Mouse (Mus musculus): ENCODE results near the gene Fam19a1. TPM values are rescaled to one million over a fixed set of nuclear protein-coding genes. Genes with fewer than 3 reads are reported as not detected.

Gene Fam19a1
- polyA plus RNA-seq, 1 experiment from 2014 or later, result 0.05 TPM

GRCm38 (mm10) chr6:96457590-96458259 is 344.8 kb downstream of the Fam19a1 start:
- no peak overlapping the region for H3K9ac ChIP-seq
- WGBS (ENCODE audit: insufficient replicate concordance), result 60% methylated on average over 6 of the region's 6 CpGs
- no peaks in the 10 kb centered on the region for H3K27me3 ChIP-seq (replicated peaks)
- no peaks in the 10 kb centered on the region for H3K9me3 ChIP-seq (replicated peaks)
- H3K4me3 ChIP-seq, result no peak overlapping the region
- no peak overlapping the region for H3K27ac ChIP-seq
- no peaks in the 10 kb centered on the region for H3K4me1 ChIP-seq
- H3K36me3 ChIP-seq, result no peaks in the 10 kb centered on the region
- no peak for ATAC-seq
- no peak overlapping the region for H3K4me2 ChIP-seq

- WGBS (ENCODE audit: insufficient replicate concordance), result 65% methylated on average over 4 of the region's 4 CpGs
- no peak for ATAC-seq
- no peaks in the 10 kb centered on the region for H3K4me1 ChIP-seq
These were observed 346.1 kb downstream of the Fam19a1 start for GRCm38 (mm10) chr6:96459041-96459440.

GRCm38 (mm10) chr6:96499464-96499863 is 386.5 kb downstream of the Fam19a1 start:
- Histone ChIP-seq H3K4me1 (no peaks in the 10 kb centered on the region), H3K4me2 (no peak overlapping the region), H3K9ac (no peak overlapping the region), H3K9me3 (replicated peaks) (no peaks in the 10 kb centered on the region), H3K27me3 (replicated peaks) (no peaks in the 10 kb centered on the region), H3K27ac (no peak overlapping the region), H3K36me3 (no peaks in the 10 kb centered on the region), H3K4me3 (no peak overlapping the region)
- ATAC-seq, result no peak
- WGBS (ENCODE audit: insufficient replicate concordance), result 63% methylated on average over 5 of the region's 5 CpGs

More at GRCm38 (mm10) chr6:96459041-96459440, 346.1 kb downstream of the Fam19a1 start:
- no peaks in the 10 kb centered on the region for H3K9me3 ChIP-seq (replicated peaks)
- no peak overlapping the region for H3K27ac ChIP-seq
- H3K4me3 ChIP-seq, result no peak overlapping the region
- H3K9ac ChIP-seq, result no peak overlapping the region
- H3K27me3 ChIP-seq (replicated peaks), result no peaks in the 10 kb centered on the region
- no peaks in the 10 kb centered on the region for H3K36me3 ChIP-seq
- H3K4me2 ChIP-seq, result no peak overlapping the region

- no peak for ATAC-seq
- Histone ChIP-seq H3K36me3 (no peaks in the 10 kb centered on the region), H3K27ac (no peak overlapping the region), H3K4me2 (no peak overlapping the region), H3K9me3 (replicated peaks) (no peaks in the 10 kb centered on the region), H3K9ac (no peak overlapping the region), H3K4me3 (no peak overlapping the region), H3K27me3 (replicated peaks) (no peaks in the 10 kb centered on the region), H3K4me1 (no peaks in the 10 kb centered on the region)
- 62% methylated on average over 2 of the region's 2 CpGs for WGBS (ENCODE audit: insufficient replicate concordance)
These were observed 428.6 kb downstream of the Fam19a1 start for GRCm38 (mm10) chr6:96541600-96541999.

GRCm38 (mm10) chr6:96544832-96545231 is 431.9 kb downstream of the Fam19a1 start:
- Histone ChIP-seq H3K27me3 (replicated peaks) (no peaks in the 10 kb centered on the region), H3K4me1 (no peaks in the 10 kb centered on the region), H3K36me3 (no peaks in the 10 kb centered on the region), H3K4me3 (no peak overlapping the region), H3K27ac (no peak overlapping the region), H3K4me2 (no peak overlapping the region), H3K9ac (no peak overlapping the region), H3K9me3 (replicated peaks) (no peaks in the 10 kb centered on the region)
- ATAC-seq, result no peak
- 52% methylated on average over 3 of the region's 3 CpGs for WGBS (ENCODE audit: insufficient replicate concordance)

DNA sequence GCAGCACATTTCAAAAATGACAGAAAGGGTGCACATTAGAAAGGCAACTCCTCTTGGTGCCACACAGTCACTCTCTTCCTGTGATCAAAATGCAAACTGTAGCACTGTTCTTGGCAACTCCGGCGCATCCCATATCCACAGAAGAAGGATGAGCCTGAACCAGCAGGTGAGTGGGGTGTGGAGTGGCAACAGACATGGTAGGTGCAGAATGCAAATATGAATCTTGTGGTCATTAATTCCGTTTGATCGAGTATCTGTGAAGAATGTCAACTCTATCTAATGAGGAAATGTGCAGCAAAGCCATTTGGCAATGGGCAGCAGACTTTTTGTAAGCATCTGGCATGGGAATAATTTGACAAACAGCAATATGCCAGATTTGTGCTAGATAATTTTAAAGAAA is 437.5 kb downstream of the Fam19a1 start:
- no peaks in the 10 kb centered on the region for H3K4me1 ChIP-seq
- no peak overlapping the region for H3K4me2 ChIP-seq
- H3K9me3 ChIP-seq (replicated peaks), result no peaks in the 10 kb centered on the region
- H3K27ac ChIP-seq, result no peak overlapping the region
- H3K36me3 ChIP-seq, result no peaks in the 10 kb centered on the region
- H3K9ac ChIP-seq, result no peak overlapping the region
- H3K4me3 ChIP-seq, result no peak overlapping the region
- WGBS (ENCODE audit: insufficient replicate concordance), result 73% methylated on average over 4 of the region's 4 CpGs
- ATAC-seq, result no peak
- no peaks in the 10 kb centered on the region for H3K27me3 ChIP-seq (replicated peaks)

DNA sequence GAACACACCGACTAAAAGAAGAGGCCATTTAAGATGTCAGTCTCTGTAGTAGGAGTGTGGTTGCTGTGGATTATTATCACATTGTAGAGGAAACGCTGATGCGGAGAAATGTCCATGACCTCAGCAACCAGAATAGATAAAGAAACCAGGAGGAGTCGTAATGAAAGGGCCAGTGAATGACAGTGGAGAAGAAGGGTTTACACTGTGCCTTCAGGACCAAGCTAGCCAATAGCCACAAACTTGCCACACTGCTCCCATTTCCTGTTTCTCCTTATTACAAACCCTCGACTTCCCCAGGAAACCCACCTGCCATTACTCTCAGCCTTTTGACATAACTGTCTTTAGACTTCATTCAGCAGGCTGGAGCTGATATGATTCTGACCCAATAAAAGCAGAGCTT is 465.7 kb downstream of the Fam19a1 start:
- 25% methylated on average over 5 of the region's 5 CpGs for WGBS (ENCODE audit: insufficient replicate concordance)
- H3K36me3 ChIP-seq, result no peaks in the 10 kb centered on the region

GRCm38 (mm10) chr6:96580726-96581125 is 467.8 kb downstream of the Fam19a1 start:
- Histone ChIP-seq H3K4me3 (no peak overlapping the region), H3K4me1 (no peaks in the 10 kb centered on the region), H3K27me3 (replicated peaks) (no peaks in the 10 kb centered on the region), H3K4me2 (no peak overlapping the region), H3K27ac (no peak overlapping the region), H3K9ac (no peak overlapping the region), H3K36me3 (no peaks in the 10 kb centered on the region), H3K9me3 (replicated peaks) (no peaks in the 10 kb centered on the region)
- ATAC-seq, result no peak
- WGBS (ENCODE audit: insufficient replicate concordance), result 64% methylated on average over 4 of the region's 4 CpGs

More for the DNA sequence above, 465.7 kb downstream of the Fam19a1 start:
- no peaks in the 10 kb centered on the region for H3K27me3 ChIP-seq (replicated peaks)
- no peak for ATAC-seq
- no peaks in the 10 kb centered on the region for H3K9me3 ChIP-seq (replicated peaks)
- H3K4me1 ChIP-seq, result no peaks in the 10 kb centered on the region
- no peak overlapping the region for H3K27ac ChIP-seq
- H3K4me2 ChIP-seq, result no peak overlapping the region
- no peak overlapping the region for H3K4me3 ChIP-seq
- H3K9ac ChIP-seq, result no peak overlapping the region

DNA sequence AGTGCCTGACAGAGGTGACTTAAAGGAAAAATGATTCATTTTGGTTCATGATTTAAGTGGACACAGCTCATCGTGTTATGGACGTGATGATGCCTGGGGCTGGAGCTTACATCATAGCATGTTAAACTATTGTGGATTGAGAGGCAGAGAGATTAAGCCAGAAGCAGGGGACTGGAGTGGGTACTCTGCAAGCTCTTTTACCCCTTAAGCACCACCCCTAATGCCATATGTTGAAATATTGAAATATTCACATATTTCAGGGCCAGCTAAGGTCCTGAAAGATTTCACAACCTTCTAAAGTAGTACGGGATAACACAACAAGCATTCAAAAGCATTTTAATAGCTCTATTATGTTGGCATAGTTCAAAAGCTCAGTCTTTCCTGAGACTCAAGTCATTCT is 468.2 kb downstream of the Fam19a1 start:
- H3K4me2 ChIP-seq, result no peak overlapping the region
- no peak overlapping the region for H3K4me3 ChIP-seq
- 72% methylated on average over 3 of the region's 3 CpGs for WGBS (ENCODE audit: insufficient replicate concordance)
- H3K36me3 ChIP-seq, result no peaks in the 10 kb centered on the region
- no peak for ATAC-seq
- no peaks in the 10 kb centered on the region for H3K9me3 ChIP-seq (replicated peaks)
- no peaks in the 10 kb centered on the region for H3K27me3 ChIP-seq (replicated peaks)
- H3K9ac ChIP-seq, result no peak overlapping the region
- no peak overlapping the region for H3K27ac ChIP-seq
- H3K4me1 ChIP-seq, result no peaks in the 10 kb centered on the region

GRCm38 (mm10) chr6:96587427-96587826 is 474.5 kb downstream of the Fam19a1 start:
- Histone ChIP-seq H3K27me3 (replicated peaks) (no peaks in the 10 kb centered on the region), H3K9me3 (replicated peaks) (no peaks in the 10 kb centered on the region), H3K4me3 (no peak overlapping the region), H3K27ac (no peak overlapping the region), H3K4me2 (no peak overlapping the region), H3K36me3 (no peaks in the 10 kb centered on the region), H3K4me1 (no peaks in the 10 kb centered on the region), H3K9ac (no peak overlapping the region)
- 73% methylated on average over 4 of the region's 4 CpGs for WGBS (ENCODE audit: insufficient replicate concordance)
- ATAC-seq, result no peak

GRCm38 (mm10) chr6:96593031-96593430 is 480.1 kb downstream of the Fam19a1 start:
- WGBS (ENCODE audit: insufficient replicate concordance), result 69% methylated on average over 1 of the region's 1 CpGs
- Histone ChIP-seq H3K4me2 (no peak overlapping the region), H3K4me3 (no peak overlapping the region)

DNA sequence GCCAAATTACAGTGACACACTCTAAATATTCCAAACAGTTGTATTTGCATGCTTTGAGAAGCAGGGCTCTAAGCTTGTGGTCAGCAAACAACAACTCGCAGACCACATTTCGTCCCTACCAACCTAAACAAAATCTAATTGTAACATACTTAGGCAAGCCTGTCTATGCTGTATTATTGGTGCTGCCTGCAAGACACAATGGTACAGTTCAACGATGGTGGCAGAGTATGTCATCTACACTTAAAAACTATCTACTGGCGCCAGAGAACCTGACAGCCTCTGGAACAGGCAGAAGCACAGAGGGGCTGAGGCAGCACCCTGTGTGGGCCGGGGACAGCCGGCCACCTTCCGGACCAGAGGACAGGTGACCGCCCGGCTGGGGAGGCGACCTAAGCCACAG is 482.2 kb downstream of the Fam19a1 start:
- Histone ChIP-seq H3K9me3 (replicated peaks) (no peaks in the 10 kb centered on the region), H3K9ac (no peak overlapping the region), H3K27ac (no peak overlapping the region), H3K27me3 (replicated peaks) (no peaks in the 10 kb centered on the region), H3K4me2 (no peak overlapping the region), H3K4me1 (no peaks in the 10 kb centered on the region), H3K4me3 (no peak overlapping the region), H3K36me3 (no peaks in the 10 kb centered on the region)
- no peak for ATAC-seq
- WGBS (ENCODE audit: insufficient replicate concordance), result 81% methylated on average over 10 of the region's 10 CpGs

More at GRCm38 (mm10) chr6:96593031-96593430, 480.1 kb downstream of the Fam19a1 start:
- no peak overlapping the region for H3K9ac ChIP-seq
- H3K9me3 ChIP-seq (replicated peaks), result no peaks in the 10 kb centered on the region
- H3K4me1 ChIP-seq, result no peaks in the 10 kb centered on the region
- H3K27ac ChIP-seq, result no peak overlapping the region
- no peaks in the 10 kb centered on the region for H3K36me3 ChIP-seq
- no peak for ATAC-seq
- H3K27me3 ChIP-seq (replicated peaks), result no peaks in the 10 kb centered on the region

- WGBS (ENCODE audit: insufficient replicate concordance), result 67% methylated on average over 1 of the region's 1 CpGs
- Histone ChIP-seq H3K9ac (no peak overlapping the region), H3K4me1 (no peaks in the 10 kb centered on the region), H3K27me3 (replicated peaks) (no peaks in the 10 kb centered on the region), H3K4me3 (no peak overlapping the region), H3K27ac (no peak overlapping the region), H3K4me2 (no peak overlapping the region), H3K36me3 (no peaks in the 10 kb centered on the region), H3K9me3 (replicated peaks) (no peaks in the 10 kb centered on the region)
- no peak for ATAC-seq
These were observed 511.2 kb downstream of the Fam19a1 start for GRCm38 (mm10) chr6:96624196-96624595.

Data from liver, embryonic 12.5 days (tissue).